Mouse (Mus musculus) lung, postnatal 4 days (tissue): Measurements from ENCODE around the gene Cdca7l.
"Not testable (repeated sequence)": the region's sequence is repeated elsewhere in the genome, so short reads cannot be mapped to it uniquely, and the experiment has no call there.

Experiments
- DNase-seq, 2 experiments: peaks; one replicate each; pipeline ENCODE4 v3.0.0; 2021

Gene Cdca7l

GRCm38 (mm10) chr12:117803989-117804388, at the start of gene Cdca7l:
TSS of gene Cdca7l (plus strand) at chr12:117804289.
- DNase-seq = not testable (repeated sequence)

GRCm38 (mm10) chr12:117756010-117756409, 48.1 kb upstream of the Cdca7l start:
- DNase-seq = peak; percentile 59 to 62

GRCm38 (mm10) chr12:117760373-117760772, 43.7 kb upstream of the Cdca7l start:
- DNase-seq = no peak

GRCm38 (mm10) chr12:117760846-117761245, 43.2 kb upstream of the Cdca7l start:
- no peak for DNase-seq

GRCm38 (mm10) chr12:117761698-117762097, 42.4 kb upstream of the Cdca7l start:
- DNase-seq = peak; percentile 42 to 44

GRCm38 (mm10) chr12:117763247-117763646, 40.8 kb upstream of the Cdca7l start:
- peak; percentile 57 to 76 for DNase-seq

- DNase-seq = peak; percentile 33 to 82
Observed at GRCm38 (mm10) chr12:117764839-117765238, 39.2 kb upstream of the Cdca7l start.

- DNase-seq = peak; percentile 56 to 78
Observed at GRCm38 (mm10) chr12:117769113-117769512, 35.0 kb upstream of the Cdca7l start.

GRCm38 (mm10) chr12:117770211-117770610, 33.9 kb upstream of the Cdca7l start:
- peak in 1 of 2 experiments; percentile 46 for DNase-seq

GRCm38 (mm10) chr12:117771156-117771555, 32.9 kb upstream of the Cdca7l start:
- DNase-seq = no peak

- peak; percentile 48 to 75 for DNase-seq
Observed at GRCm38 (mm10) chr12:117772638-117773037, 31.5 kb upstream of the Cdca7l start.

- no peak for DNase-seq
Observed at GRCm38 (mm10) chr12:117776841-117777240, 27.2 kb upstream of the Cdca7l start.

GRCm38 (mm10) chr12:117781360-117781759, 22.7 kb upstream of the Cdca7l start:
- DNase-seq = no peak

GRCm38 (mm10) chr12:117783426-117783825, 20.7 kb upstream of the Cdca7l start:
- DNase-seq = no peak

GRCm38 (mm10) chr12:117786621-117787020, 17.5 kb upstream of the Cdca7l start:
- DNase-seq = no peak

GRCm38 (mm10) chr12:117788513-117789011, 15.5 kb upstream of the Cdca7l start:
- DNase-seq = no peak

- no peak for DNase-seq
Observed at GRCm38 (mm10) chr12:117789017-117789416, 15.1 kb upstream of the Cdca7l start.

GRCm38 (mm10) chr12:117795303-117795702, 8.8 kb upstream of the Cdca7l start:
- DNase-seq = no peak

- DNase-seq = no peak
Observed at GRCm38 (mm10) chr12:117805576-117805975, 1.5 kb downstream of the Cdca7l start.

- no peak for DNase-seq
Observed at GRCm38 (mm10) chr12:117806007-117806451, 1.9 kb downstream of the Cdca7l start.

- DNase-seq = no peak
Observed at GRCm38 (mm10) chr12:117806470-117806869, 2.4 kb downstream of the Cdca7l start.

- DNase-seq = no peak
Observed at GRCm38 (mm10) chr12:117807637-117808036, 3.5 kb downstream of the Cdca7l start.

- DNase-seq = no peak
Observed at GRCm38 (mm10) chr12:117808355-117809326, 4.6 kb downstream of the Cdca7l start.
